Mouse (Mus musculus): ENCODE data around the gene Scgb1b20. TPM values are rescaled to one million over a fixed set of nuclear protein-coding genes. Genes with fewer than 3 reads are reported as not detected.
"Not testable (repeated sequence)": the region's sequence is repeated elsewhere in the genome, so short reads cannot be mapped to it uniquely, and the experiment has no call there.

Scgb1b20 gene
- total RNA-seq (2021): not detected

- DNase-seq (ENCODE audit: low spot score in 2 of 2); intact Hi-C loops (cut with DNase I): not testable (repeated sequence)
These were observed at the start of gene Scgb1b20 for GRCm38 (mm10) chr7:33372934-33373333. Scgb1b20 (plus strand) TSS chr7:33373234.

- DNase-seq (ENCODE audit: low spot score in 2 of 2); intact Hi-C loops (cut with DNase I): not testable (repeated sequence)
These were observed 6.8 kb upstream of the Scgb1b20 start, which contains the start of gene Scgb2b20 for GRCm38 (mm10) chr7:33366222-33366621. Scgb2b20 (minus strand) TSS chr7:33366322.

DNA sequence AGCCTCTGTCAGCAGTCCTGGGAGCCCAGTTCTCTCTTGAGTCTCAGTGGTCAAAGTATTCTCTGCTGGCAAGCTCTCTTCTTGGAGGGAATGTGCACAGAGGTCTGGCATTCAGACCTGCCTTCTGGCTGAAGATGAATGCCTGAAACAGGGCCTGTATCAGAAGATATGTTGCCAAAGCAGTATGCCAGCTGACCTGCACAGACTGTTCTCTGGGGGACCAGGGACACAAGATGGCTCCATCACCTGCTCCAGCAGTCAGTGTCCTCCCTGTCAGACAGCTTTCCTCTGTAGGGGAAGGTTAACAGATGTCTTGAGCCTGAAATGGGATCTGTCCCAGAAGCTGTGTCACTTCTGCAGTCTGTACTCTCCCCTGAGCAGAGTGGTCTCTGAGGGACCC lies 26.7 kb downstream of the Scgb1b20 start:
- DNase-seq (ENCODE audit: low spot score in 2 of 2); intact Hi-C loops (cut with DNase I): not testable (repeated sequence)

DNA sequence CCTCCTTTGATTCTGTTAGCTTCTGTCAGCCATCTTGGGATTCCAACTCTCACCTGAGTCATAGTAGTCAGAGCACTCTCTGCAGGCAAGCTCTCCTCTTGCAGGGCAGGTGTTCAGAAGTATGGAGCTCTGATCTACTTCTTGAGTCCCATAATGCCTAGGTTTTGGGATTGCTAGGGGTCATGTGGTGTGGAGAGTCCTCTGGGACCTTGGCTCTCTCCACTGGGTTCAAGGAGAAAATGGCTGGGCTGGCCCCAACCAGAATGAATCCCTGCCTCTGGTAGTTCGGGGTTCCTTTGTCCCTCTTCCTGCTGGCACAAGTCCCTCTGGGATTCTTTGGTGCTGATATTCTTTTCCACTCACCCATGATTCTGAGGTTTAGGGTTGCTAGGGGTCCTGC lies 28.6 kb downstream of the Scgb1b20 start:
- intact Hi-C loops (cut with DNase I): no loop called here
- DNase-seq (ENCODE audit: low spot score in 2 of 2): no peak

GRCm38 (mm10) chr7:33409681-33410080 lies 36.6 kb downstream of the Scgb1b20 start:
- DNase-seq (ENCODE audit: low spot score in 2 of 2); intact Hi-C loops (cut with DNase I): not testable (repeated sequence)

Other genes starting within 250 kb of the Scgb1b20 start
- gene Scgb2b18, start 199.4 kb upstream of the Scgb1b20 start, total RNA-seq (2021): not detected
- gene Scgb1b18, start 187.7 kb upstream of the Scgb1b20 start, total RNA-seq (2021): not detected
- gene Scgb2b19, start 92.9 kb upstream of the Scgb1b20 start, total RNA-seq (2021): not detected
- not detected for gene Scgb1b19, start 85.9 kb upstream of the Scgb1b20 start, total RNA-seq (2021)
- gene Scgb2b20, start 6.9 kb upstream of the Scgb1b20 start, total RNA-seq (2021): not detected
- gene Scgb2b21, start 147.2 kb downstream of the Scgb1b20 start, total RNA-seq (2021): not detected